Mouse (Mus musculus) heart, adult 2 months (tissue): Measurements from ENCODE around the gene Srd5a1. TPM values are rescaled to one million over a fixed set of nuclear protein-coding genes. Genes with fewer than 3 reads are reported as not detected.
"Not testable (repeated sequence)": the region's sequence is repeated elsewhere in the genome, so short reads cannot be mapped to it uniquely, and the experiment has no call there.

ENCODE experiments used
- DNase-seq, 2 experiments: peaks; one replicate each; pipeline ENCODE4 v3.0.0; 2021
- H3K27ac ChIP-seq: fragments of 200-600 bp; 2 replicates; pipeline ENCODE4 v1.8.1; 2022
- H3K27me3 ChIP-seq: fragments of 200-500 bp; 2 replicates; pipeline ENCODE4 v1.6.1; 2012; ENCODE audit warnings: mild to moderate bottlenecking, low read length, inconsistent platforms, mixed read lengths; ENCODE audit not compliant: control insufficient read depth, insufficient read depth
- H3K36me3 ChIP-seq: fragments of 200-500 bp; 2 replicates; pipeline ENCODE4 v1.6.1; 2012; ENCODE audit warnings: low read length, inconsistent platforms; ENCODE audit not compliant: control insufficient read depth, insufficient read depth
- H3K4me1 ChIP-seq: fragments of 200-500 bp; 2 replicates; pipeline ENCODE4 v1.6.1; 2011; ENCODE audit warnings: low read length; ENCODE audit not compliant: control insufficient read depth, insufficient read depth
- H3K4me3 ChIP-seq: fragments of 200-600 bp; 2 replicates; pipeline ENCODE4 v1.8.1; 2022
- H3K79me2 ChIP-seq: fragments of 200-500 bp; replicated peaks from 2 replicates; pipeline ENCODE4 v1.6.1; 2012; ENCODE audit warnings: mild to moderate bottlenecking, inconsistent platforms, low read length, moderate library complexity, mixed read lengths; ENCODE audit not compliant: control insufficient read depth, insufficient read depth
- H3K9ac ChIP-seq: fragments of 200-500 bp; 2 replicates; pipeline ENCODE4 v1.6.1; 2012; ENCODE audit warnings: low read depth, mild to moderate bottlenecking, control low read depth, inconsistent platforms, low read length, mixed read lengths
- CTCF ChIP-seq: fragments of 200-600 bp; IDR thresholded peaks from 2 replicates; pipeline ENCODE4 v1.8.1; 2022; ENCODE audit warnings: antibody characterized with exemption, mild to moderate bottlenecking, moderate library complexity
- EP300 ChIP-seq: fragments of 200-500 bp; IDR thresholded peaks from 2 replicates; pipeline ENCODE4 v1.6.1; 2011; ENCODE audit warnings: low read depth, low read length, control low read depth; ENCODE audit not compliant: insufficient read depth
- POLR2A ChIP-seq: fragments of 200-500 bp; IDR thresholded peaks from 2 replicates; pipeline ENCODE4 v1.6.1; 2011; ENCODE audit warnings: mild to moderate bottlenecking, low read depth, low read length, control low read depth; ENCODE audit not compliant: insufficient read depth
- WGBS: fragments of 180-500 bp; shearing (Covaris S2); methylation state at CpG from one replicate; pipeline ENCODE4 v1.1.7; 2018; 5-methylcytosine and 5-hydroxymethylcytosine counted together
- intact Hi-C: fragments of 180-260 bp; cut with DNase I; formaldehyde crosslinking; loops from one replicate; pipeline ENCODE4 v1.15.1; 2025
- polyA plus RNA-seq: library from polyadenylated mRNA; depleted of rRNA; stranded (reverse); fragments of >200 nt; gene quantifications from 2 replicates; pipeline ENCODE4 v1.2.3, GENCODE M21; 2012
- total RNA-seq, 2 experiments: library from RNA; stranded (reverse); gene quantifications; 2 replicates each; pipeline ENCODE4 v1.2.3; 2021

Gene Srd5a1
- total and polyA plus RNA-seq, 3 experiments = 0.64 to 1.3 (median 0.65) TPM

GRCm38 (mm10) chr13:69582411-69582810 lies 28.8 kb downstream of the Srd5a1 start:
- Histone ChIP-seq H3K9ac (no peak overlapping the region), H3K27me3 (no peaks in the 10 kb centered on the region), H3K4me1 (peaks cover 2% of the 10 kb centered on the region; the same call in 1 of the 2 replicates), H3K27ac (no peak overlapping the region), H3K4me3 (no peak overlapping the region), H3K36me3 (no peaks in the 10 kb centered on the region), H3K79me2 (no peaks in the 10 kb centered on the region)
- intact Hi-C loops = no loop called here
- 93% methylated on average over 6 of the region's 6 CpGs for WGBS
- no peak for TF ChIP-seq CTCF
- no peak for TF ChIP-seq POLR2A
- TF ChIP-seq EP300 = no peak
- no peak for DNase-seq

DNA sequence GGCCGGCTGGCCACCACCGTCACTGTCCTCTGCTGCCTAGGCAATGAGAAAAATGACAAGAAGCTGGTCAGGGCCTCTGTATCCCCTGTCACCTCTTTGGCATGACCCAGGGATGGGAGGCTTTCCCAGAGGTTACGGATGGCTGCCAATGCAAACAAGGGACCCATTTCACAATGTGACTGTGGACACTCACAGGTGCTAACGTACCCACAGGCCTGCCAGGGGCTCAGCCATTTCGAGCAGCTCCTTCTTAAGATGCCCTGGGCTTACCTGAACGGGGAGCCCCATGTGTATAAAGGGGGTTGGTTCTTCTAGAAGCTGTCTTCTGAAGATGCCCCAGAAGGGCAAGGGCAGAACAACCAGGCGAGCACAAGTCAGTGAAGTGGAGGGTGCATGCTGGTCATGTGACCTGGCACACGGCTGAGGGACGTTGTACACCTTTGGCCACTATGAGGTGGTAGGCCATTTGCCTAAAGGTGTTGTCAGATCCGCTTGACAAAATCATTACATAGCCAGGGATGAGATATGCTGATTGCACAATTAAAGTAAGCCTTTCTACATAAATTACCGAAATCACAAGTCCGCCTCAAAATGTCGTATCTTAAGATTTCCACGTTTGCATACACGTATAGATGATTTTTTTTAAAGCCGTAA lies 33.9 kb downstream of the Srd5a1 start:
- no peak for TF ChIP-seq EP300
- no peak for TF ChIP-seq CTCF
- TF ChIP-seq POLR2A = no peak
- H3K9ac ChIP-seq = no peak overlapping the region
- H3K4me1 ChIP-seq = no peaks in the 10 kb centered on the region
- H3K4me3 ChIP-seq = no peak overlapping the region
- no peaks in the 10 kb centered on the region for H3K79me2 ChIP-seq
- WGBS = 90% methylated on average over 16 of the region's 16 CpGs
- no peaks in the 10 kb centered on the region for H3K36me3 ChIP-seq
- no peaks in the 10 kb centered on the region for H3K27me3 ChIP-seq
- H3K27ac ChIP-seq = no peak overlapping the region
- DNase-seq = no peak
- intact Hi-C loops = no loop called here

DNA sequence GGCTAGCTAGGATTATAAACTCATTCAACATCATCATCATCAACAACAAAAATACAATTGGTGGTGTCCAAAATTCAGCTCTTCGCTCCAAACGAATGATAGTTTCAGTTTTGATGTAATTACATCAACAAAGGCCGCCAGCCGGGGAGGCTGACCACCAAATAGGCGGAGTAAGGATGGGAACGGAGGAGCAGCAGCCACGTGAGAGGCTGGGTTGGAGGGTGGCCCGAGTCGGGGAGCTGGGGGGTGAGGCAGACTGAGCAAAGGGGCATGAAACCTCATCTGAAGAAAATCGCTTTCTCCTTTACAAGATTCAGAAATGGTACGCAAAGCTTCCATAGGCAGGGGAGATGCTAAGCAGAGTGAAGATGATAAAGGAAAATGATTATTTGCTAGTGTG lies 34.6 kb downstream of the Srd5a1 start:
- H3K36me3 ChIP-seq = no peaks in the 10 kb centered on the region
- TF ChIP-seq POLR2A (no peak), CTCF (no peak), EP300 (no peak)
- H3K27me3 ChIP-seq = no peaks in the 10 kb centered on the region
- DNase-seq = no peak
- H3K4me1 ChIP-seq = no peaks in the 10 kb centered on the region
- no peak overlapping the region for H3K9ac ChIP-seq
- no peak overlapping the region for H3K4me3 ChIP-seq
- intact Hi-C loops = no loop called here
- 66% methylated on average over 11 of the region's 11 CpGs for WGBS
- H3K27ac ChIP-seq = no peak overlapping the region
- no peaks in the 10 kb centered on the region for H3K79me2 ChIP-seq

- Histone ChIP-seq H3K27me3 (no peaks in the 10 kb centered on the region), H3K36me3 (no peaks in the 10 kb centered on the region), H3K4me1 (no peaks in the 10 kb centered on the region), H3K9ac (no peak overlapping the region), H3K4me3 (no peak overlapping the region), H3K27ac (no peak overlapping the region), H3K79me2 (no peaks in the 10 kb centered on the region)
- no peak for DNase-seq
- intact Hi-C loops = no loop called here
- WGBS = 90% methylated on average over 3 of the region's 3 CpGs
- TF ChIP-seq EP300 (no peak), POLR2A (no peak), CTCF (no peak)
Measured at GRCm38 (mm10) chr13:69572594-69572993, 38.6 kb downstream of the Srd5a1 start.

- H3K27me3 ChIP-seq = no peaks in the 10 kb centered on the region
- no peaks in the 10 kb centered on the region for H3K4me1 ChIP-seq
- H3K79me2 ChIP-seq = no peaks in the 10 kb centered on the region
- WGBS = 62% methylated on average over 9 of the region's 9 CpGs
- no peaks in the 10 kb centered on the region for H3K36me3 ChIP-seq
- DNase-seq = peak in 1 of 2 experiments; percentile 45
- TF ChIP-seq CTCF = 0 out of 2 replicates have a peak, but pooled peaks have one; percentile 2
- TF ChIP-seq POLR2A = no peak
- no peak overlapping the region for H3K9ac ChIP-seq
- intact Hi-C loops = no loop called here
- H3K4me3 ChIP-seq = no peak overlapping the region
- no peak overlapping the region for H3K27ac ChIP-seq
Measured at GRCm38 (mm10) chr13:69569201-69569600, 42.0 kb downstream of the Srd5a1 start.

- H3K27me3 ChIP-seq, intact Hi-C loops, H3K4me3 ChIP-seq, H3K4me1 ChIP-seq, H3K9ac ChIP-seq, H3K27ac ChIP-seq, DNase-seq, H3K79me2 ChIP-seq, H3K36me3 ChIP-seq: not testable (repeated sequence)
- WGBS = 90% methylated on average over 4 of the region's 4 CpGs
Measured at GRCm38 (mm10) chr13:69565401-69565800, 45.8 kb downstream of the Srd5a1 start.
